Mouse (Mus musculus) common myeloid progenitor, adult 5-6 weeks (primary cell): ENCODE data around the gene Speer4e. TPM values are rescaled to one million over a fixed set of nuclear protein-coding genes. Genes with fewer than 3 reads are reported as not detected.
"Not testable (repeated sequence)": the region's sequence is repeated elsewhere in the genome, so short reads cannot be mapped to it uniquely, and the experiment has no call there.

Source experiments
- ATAC-seq: replicated peaks from 2 replicates; pipeline ENCODE4 v1.8.0; 2016; ENCODE audit warnings: low read depth, mild to moderate bottlenecking, moderate TSS enrichment, inconsistent platforms; ENCODE audit not compliant: poor library complexity, severe bottlenecking
- total RNA-seq: library from RNA; stranded (forward); fragments of 200-1000, 187-1606 nt; gene quantifications from 2 replicates; pipeline ENCODE4 v1.2.3, GENCODE M21; 2017

Speer4e gene
- total RNA-seq, result not detected in 2 replicates

DNA sequence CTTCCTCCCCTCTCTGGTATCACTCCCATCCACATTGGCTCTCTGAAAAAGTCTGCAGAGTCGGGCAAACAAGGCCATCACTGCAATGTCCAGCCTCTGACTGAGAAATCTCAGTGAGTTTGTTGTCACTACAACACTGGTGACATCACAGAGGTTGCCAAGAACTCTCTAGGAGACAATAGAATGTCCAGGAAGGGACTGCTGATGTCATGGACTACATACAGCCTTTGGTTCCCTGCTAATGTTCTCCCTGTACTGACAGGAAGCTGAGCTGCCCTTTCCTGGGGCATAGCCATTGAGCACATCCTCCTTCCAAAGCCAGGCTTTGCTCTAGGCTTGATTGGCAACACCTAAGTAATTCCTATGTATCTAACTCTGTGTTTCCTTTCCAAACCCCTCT lies at the start of gene Speer4e:
Speer4e (minus strand) TSS at position 101 of the 400 bp plus-strand sequence.
- ATAC-seq, result not testable (repeated sequence)

- not testable (repeated sequence) for ATAC-seq
Observed at GRCm38 (mm10) chr5:14986649-14987387, 48.6 kb upstream of the Speer4e start.

DNA sequence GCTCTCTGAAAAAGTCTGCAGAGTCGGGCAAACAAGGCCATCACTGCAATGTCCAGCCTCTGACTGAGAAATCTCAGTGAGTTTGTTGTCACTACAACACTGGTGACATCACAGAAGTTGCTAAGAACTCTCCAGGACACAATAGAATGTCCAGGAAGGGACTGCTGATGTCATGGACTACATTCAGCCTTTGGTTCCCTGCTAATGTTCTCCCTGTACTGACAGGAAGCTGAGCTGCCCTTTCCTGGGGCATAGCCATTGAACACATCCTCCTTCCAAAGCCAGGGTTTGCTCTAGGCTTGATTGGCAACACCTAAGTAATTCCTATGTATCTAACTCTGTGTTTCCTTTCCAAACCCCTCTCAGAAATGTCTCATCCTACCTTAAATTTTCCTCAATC lies 40.6 kb upstream of the Speer4e start, which contains the start of gene Gm10354:
Gm10354 (minus strand) TSS at position 101 of the 400 bp plus-strand sequence.
- ATAC-seq, result not testable (repeated sequence)

- not testable (repeated sequence) for ATAC-seq
Observed at GRCm38 (mm10) chr5:14977368-14977767, 39.1 kb upstream of the Speer4e start.

GRCm38 (mm10) chr5:14975294-14975693 lies 37.1 kb upstream of the Speer4e start:
- ATAC-seq, result not testable (repeated sequence)

- ATAC-seq, result not testable (repeated sequence)
Observed at GRCm38 (mm10) chr5:14972841-14973240, 34.6 kb upstream of the Speer4e start.

- ATAC-seq, result not testable (repeated sequence)
Observed at GRCm38 (mm10) chr5:14963821-14964220, 25.6 kb upstream of the Speer4e start.

DNA sequence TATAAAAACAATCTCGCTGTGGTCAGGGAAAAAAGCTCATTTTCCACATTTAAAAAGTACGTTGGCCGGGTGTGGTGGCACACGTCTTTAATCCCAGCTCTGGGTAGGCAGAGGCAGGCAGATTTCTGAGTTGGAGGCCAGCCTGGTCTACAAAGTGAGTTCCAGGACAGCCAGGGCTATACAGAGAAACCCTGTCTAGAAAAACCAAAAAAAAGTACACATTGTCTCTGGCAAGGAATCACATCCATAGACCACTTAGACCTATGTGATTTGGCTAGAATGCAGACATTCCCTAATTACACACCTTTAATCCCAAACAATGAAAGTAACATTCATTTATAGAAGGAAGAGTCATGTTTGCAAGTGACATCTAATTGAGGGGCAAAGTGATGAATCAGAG lies 23.3 kb upstream of the Speer4e start:
- not testable (repeated sequence) for ATAC-seq

DNA sequence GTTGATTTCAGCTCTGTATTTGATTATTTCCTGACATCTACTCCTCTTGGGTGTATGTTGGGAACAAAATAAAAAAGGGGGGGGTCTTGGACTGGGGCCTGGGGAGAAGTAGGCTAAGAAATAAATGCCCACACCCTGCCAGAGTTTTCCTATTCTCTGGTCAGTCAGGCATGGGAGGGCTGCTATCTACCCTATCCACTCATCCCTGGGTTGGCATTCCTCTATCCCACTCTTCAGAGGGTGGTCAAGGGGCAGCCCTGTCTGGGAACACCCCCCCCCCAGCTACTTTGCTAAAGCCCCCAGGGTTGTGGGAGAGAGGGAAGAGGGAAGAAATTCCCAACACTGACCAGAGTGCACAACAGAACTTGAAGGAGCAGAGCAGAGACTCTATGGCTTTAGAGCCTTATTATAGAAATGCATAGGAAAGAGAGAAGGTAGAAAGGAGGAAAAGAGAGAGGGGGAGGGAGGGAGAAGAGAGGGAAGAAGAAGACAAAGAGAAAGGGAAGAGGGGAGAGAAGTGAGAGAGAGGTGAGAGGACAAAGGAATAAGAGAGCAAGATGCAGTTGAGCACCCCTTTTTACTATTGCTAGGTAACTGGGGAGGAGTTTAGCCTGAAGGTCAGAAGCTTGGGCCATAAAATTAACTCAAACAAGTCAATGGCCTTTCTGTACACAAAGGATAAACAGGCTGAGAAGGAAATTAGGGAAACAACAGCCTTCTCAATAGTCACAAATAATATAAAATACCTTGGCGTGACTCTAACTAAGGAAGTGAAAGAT lies 17.9 kb upstream of the Speer4e start:
- ATAC-seq, result not testable (repeated sequence)

DNA sequence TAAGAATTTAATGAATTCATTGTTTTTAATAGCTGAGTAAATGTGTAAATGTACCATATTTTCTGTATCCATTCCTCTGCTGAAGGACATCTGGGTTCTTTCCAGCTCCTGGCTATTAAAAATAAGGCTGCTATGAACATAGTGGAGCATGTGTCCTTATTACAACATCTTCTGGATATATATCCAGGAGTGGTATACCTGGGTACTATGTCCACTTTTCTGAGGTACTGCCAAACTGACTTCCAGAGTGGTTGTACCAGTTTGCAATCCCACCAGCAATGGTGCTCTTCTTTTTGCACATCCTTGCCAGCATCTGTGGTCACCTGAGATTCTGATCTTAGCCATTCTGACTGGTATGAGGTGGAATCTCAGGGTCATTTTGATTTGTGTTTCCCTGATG lies 15.4 kb upstream of the Speer4e start:
- ATAC-seq, result not testable (repeated sequence)

- not testable (repeated sequence) for ATAC-seq
Observed at GRCm38 (mm10) chr5:14952749-14953148, 14.5 kb upstream of the Speer4e start.

GRCm38 (mm10) chr5:14951822-14952221 lies 13.6 kb upstream of the Speer4e start:
- not testable (repeated sequence) for ATAC-seq

DNA sequence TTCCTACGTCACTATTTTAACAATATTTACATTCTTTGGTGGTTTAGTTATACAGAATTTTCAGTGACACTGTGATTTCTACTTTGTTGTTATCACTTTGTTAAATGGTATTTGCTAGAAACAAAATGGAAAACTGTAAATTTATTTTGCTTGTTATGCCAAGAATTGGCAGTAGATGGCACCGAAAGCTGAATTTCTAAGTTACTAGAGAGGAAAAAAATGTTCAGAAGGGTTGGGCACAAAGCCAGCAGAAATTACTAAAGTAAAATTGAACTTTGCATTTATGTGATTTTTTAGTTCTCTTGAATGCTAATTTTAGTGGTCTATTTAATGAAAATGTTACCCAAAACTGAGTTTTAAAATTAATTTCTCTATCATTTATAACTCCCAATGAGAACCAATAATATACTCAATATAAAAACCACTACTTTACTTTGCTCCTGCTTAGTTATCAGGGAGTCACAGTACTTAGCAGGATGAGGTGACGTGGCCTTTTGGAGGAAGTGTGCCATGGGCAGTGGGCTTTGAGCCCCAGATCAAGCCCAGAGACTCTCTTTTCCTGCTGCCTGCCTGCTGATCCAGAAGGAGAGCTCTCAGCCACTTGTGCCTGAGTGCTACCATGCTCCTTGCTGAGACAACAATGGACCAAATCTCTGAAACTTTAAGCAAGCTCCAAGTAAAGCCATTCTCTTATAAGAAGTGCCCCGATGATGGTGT lies 9.4 kb upstream of the Speer4e start:
- not testable (repeated sequence) for ATAC-seq

DNA sequence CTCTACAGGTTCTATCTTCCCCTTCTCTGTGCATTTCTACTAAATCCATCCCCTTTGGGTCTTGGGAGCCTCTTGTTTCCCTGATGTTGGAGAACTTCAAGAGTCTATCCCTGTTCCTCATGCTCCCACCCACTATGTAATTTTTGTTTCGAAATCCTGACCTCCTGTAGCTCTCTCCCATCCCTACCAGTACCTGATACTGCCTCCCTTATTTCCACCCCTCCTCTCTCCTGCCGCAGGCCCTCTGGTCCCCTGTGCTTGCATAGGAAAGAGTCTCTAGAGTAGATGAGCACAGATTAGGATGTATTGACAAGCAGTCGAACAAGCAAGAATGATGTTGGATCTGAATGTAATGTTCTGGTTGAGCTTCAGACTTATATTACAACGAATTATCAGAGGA lies 7.3 kb upstream of the Speer4e start:
- ATAC-seq, result not testable (repeated sequence)

- not testable (repeated sequence) for ATAC-seq
Observed at GRCm38 (mm10) chr5:14941043-14941442, 2.8 kb upstream of the Speer4e start.

- not testable (repeated sequence) for ATAC-seq
Observed at GRCm38 (mm10) chr5:14933721-14934120, 4.5 kb downstream of the Speer4e start.

GRCm38 (mm10) chr5:14927047-14927446 lies 11.2 kb downstream of the Speer4e start:
- ATAC-seq, result not testable (repeated sequence)

DNA sequence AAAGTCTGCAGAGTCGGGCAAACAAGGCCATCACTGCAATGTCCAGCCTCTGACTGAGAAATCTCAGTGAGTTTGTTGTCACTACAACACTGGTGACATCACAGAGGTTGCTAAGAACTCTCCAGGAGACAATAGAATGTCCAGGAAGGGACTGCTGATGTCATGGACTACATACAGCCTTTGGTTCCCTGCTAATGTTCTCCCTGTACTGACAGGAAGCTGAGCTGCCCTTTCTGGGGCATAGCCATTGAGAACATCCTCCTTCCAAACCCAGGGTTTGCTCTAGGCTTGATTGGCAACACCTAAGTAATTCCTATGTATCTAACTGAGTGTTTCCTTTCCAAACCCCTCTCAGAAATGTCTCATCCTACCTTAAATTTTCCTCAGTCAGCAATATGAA lies 23.4 kb downstream of the Speer4e start, which contains the start of gene Gm9758:
Gm9758 (minus strand) TSS at position 101 of the 400 bp plus-strand sequence.
- not testable (repeated sequence) for ATAC-seq

- ATAC-seq, result not testable (repeated sequence)
Observed at GRCm38 (mm10) chr5:14914361-14914760, 23.9 kb downstream of the Speer4e start.

GRCm38 (mm10) chr5:14903539-14903938 lies 34.7 kb downstream of the Speer4e start:
- ATAC-seq, result not testable (repeated sequence)
